Mouse (Mus musculus): ENCODE measurements around the gene Plin5. TPM values are rescaled to one million over a fixed set of nuclear protein-coding genes. Genes with fewer than 3 reads are reported as not detected.

Plin5 gene
- polyA plus RNA-seq (2014; fragmentation: Nextera tagmentation; extraction: Ambion mirVana): 0.34 and 0.86 TPM in 2 replicates

GRCm38 (mm10) chr17:56117251-56117710, at the start of gene Plin5:
Gene Plin5 (minus strand): TSS chr17:56117596.
- 2% methylated on average over 27 of the region's 27 CpGs for WGBS
- TF ChIP-seq CTCF (IDR thresholded peaks at IDR 0.05; ENCODE audit: low read depth): no peak
- peak; percentile 64 for DNase-seq
- Histone ChIP-seq H3K27ac (ENCODE audit: low read depth) (no peak within 1 kb of the TSS), H3K4me2 (peak within 1 kb of the TSS; percentile 53), H3K4me1 (ENCODE audit: insufficient read depth) (no peaks in the 10 kb centered on the region), H3K4me3 (ENCODE audit: low read depth, low read length) (peak within 1 kb of the TSS; percentile 15), H3K27me3 (ENCODE audit: insufficient read depth, low read length) (peaks cover 52% of the 10 kb centered on the region), H3K9ac (no peak within 1 kb of the TSS), H3K36me3 (ENCODE audit: insufficient read depth) (no peaks in the 10 kb centered on the region), H3K9me3 (ENCODE audit: low read depth, low read length) (peaks cover 3% of the 10 kb centered on the region)
- ATAC-seq (ENCODE audit: insufficient read depth): peak; percentile 39; the same call in 1 of the 2 replicates

DNA sequence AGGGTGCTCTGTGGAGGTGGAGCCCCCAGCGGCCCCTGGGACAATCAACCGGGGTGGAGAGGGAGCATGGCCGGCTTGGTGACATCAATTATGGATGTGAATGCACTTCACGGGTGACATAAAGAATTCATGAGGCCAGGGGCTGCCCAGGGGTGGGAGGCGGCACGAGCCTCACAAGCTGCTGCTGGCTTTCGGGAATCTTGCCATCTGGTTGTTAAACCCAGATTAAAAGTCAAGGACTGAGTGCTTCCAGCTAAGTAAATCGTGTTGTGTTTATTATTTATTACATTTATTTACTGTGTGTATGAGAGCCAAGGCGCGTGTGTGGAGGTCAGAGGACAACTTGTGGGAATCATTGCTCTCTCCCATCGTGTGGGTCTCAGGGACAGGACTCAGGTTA, 48.3 kb upstream of the Plin5 start:
- Histone ChIP-seq H3K36me3 (ENCODE audit: insufficient read depth) (no peaks in the 10 kb centered on the region), H3K4me3 (ENCODE audit: low read depth, low read length) (no peak overlapping the region), H3K9me3 (ENCODE audit: low read depth, low read length) (no peaks in the 10 kb centered on the region), H3K9ac (no peak overlapping the region), H3K27me3 (ENCODE audit: insufficient read depth, low read length) (no peaks in the 10 kb centered on the region), H3K27ac (ENCODE audit: low read depth) (no peak overlapping the region), H3K4me2 (no peak overlapping the region), H3K4me1 (ENCODE audit: insufficient read depth) (peaks cover 7% of the 10 kb centered on the region; the same call in 1 of the 2 replicates)
- WGBS: 57% methylated on average over 11 of the region's 11 CpGs
- ATAC-seq (ENCODE audit: insufficient read depth) (no peak), DNase-seq (no peak)
- TF ChIP-seq CTCF (IDR thresholded peaks at IDR 0.05; ENCODE audit: low read depth): no peak

- Histone ChIP-seq H3K27me3 (ENCODE audit: insufficient read depth, low read length) (no peaks in the 10 kb centered on the region), H3K9me3 (ENCODE audit: low read depth, low read length) (no peaks in the 10 kb centered on the region), H3K4me1 (ENCODE audit: insufficient read depth) (peaks cover 7% of the 10 kb centered on the region; the same call in 1 of the 2 replicates), H3K27ac (ENCODE audit: low read depth) (no peak overlapping the region), H3K36me3 (ENCODE audit: insufficient read depth) (no peaks in the 10 kb centered on the region), H3K4me3 (ENCODE audit: low read depth, low read length) (no peak overlapping the region), H3K9ac (no peak overlapping the region), H3K4me2 (no peak overlapping the region)
- WGBS: 67% methylated on average over 3 of the region's 3 CpGs
- ATAC-seq (ENCODE audit: insufficient read depth) (no peak), DNase-seq (no peak)
- no peak for TF ChIP-seq CTCF (IDR thresholded peaks at IDR 0.05; ENCODE audit: low read depth)
Measured at GRCm38 (mm10) chr17:56164510-56164909, 47.1 kb upstream of the Plin5 start.

DNA sequence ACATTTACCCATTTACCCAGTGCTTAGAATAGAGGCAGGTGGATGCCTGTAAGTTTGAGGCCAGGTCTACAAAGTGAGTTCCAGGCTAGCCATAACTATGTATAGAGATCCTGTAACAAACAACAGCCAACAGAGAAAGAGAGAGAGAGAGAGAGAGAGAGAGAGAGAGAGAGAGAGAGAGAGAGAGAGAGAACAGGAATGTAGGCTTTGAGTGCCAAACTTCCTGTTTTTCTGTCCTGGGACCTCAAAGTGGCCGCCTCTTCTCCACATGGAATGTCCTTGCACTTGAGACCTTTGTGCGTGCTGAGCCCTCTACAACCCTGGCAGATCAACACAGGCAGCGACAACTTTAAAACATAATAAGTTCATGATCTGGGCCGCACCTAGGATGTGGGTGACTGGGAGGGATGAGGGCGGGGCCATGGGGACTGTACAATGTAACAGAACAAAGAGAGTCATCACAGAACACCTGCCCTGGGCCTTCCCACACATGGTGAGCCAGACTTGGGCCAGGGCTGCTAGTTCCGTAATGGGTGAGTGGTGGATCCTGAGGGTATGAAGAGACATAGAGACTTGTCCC, 46.2 kb upstream of the Plin5 start:
- Histone ChIP-seq H3K9me3 (ENCODE audit: low read depth, low read length) (no peaks in the 10 kb centered on the region), H3K27ac (ENCODE audit: low read depth) (no peak overlapping the region), H3K4me3 (ENCODE audit: low read depth, low read length) (peak overlapping the region; percentile 44), H3K27me3 (ENCODE audit: insufficient read depth, low read length) (no peaks in the 10 kb centered on the region), H3K9ac (no peak overlapping the region), H3K36me3 (ENCODE audit: insufficient read depth) (no peaks in the 10 kb centered on the region), H3K4me2 (peak overlapping the region; percentile 78), H3K4me1 (ENCODE audit: insufficient read depth) (peaks cover 7% of the 10 kb centered on the region; the same call in 1 of the 2 replicates)
- no peak for TF ChIP-seq CTCF (IDR thresholded peaks at IDR 0.05; ENCODE audit: low read depth)
- WGBS: 72% methylated on average over 6 of the region's 6 CpGs
- no peak for DNase-seq
- ATAC-seq (ENCODE audit: insufficient read depth): no peak

DNA sequence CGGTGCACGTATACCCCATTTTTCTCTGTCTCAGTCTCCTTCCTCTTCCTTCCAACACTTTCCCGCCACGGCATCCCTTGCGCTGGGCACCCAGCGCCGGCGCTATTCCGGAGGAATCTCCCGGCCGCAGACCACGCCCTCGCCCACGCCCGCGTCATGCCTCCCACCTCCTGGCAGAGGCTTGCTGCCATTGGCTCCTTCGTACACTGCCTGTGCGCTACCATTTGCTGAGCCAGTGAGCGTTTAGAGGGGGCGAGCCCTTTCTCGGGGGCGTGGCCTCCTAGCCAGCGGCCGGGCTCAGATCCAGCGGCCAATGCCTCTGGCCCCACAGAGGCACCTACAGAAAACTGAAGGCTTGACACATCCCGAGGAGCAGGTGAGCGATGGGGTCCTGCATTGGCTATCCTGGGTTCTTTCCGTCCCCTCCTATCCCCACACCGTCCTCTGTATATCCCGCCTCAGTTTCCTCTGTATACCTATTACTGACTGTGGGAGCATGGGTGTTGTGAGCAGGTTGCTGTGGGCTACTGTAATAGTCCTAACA, 44.9 kb upstream of the Plin5 start, which contains the start of gene Tnfaip8l1:
Gene Tnfaip8l1, plus strand, starts transcription at position 247 of the 544 bp plus-strand sequence.
- ATAC-seq (ENCODE audit: insufficient read depth) (peak; percentile 98), DNase-seq (peak; percentile 97)
- H3K9ac ChIP-seq: peak within 1 kb of the TSS; percentile 35
- H3K27ac ChIP-seq (ENCODE audit: low read depth): no peak within 1 kb of the TSS; the same call in 1 of the 2 replicates
- peaks cover 7% of the 10 kb centered on the region; the same call in 1 of the 2 replicates for H3K4me1 ChIP-seq (ENCODE audit: insufficient read depth)
- H3K9me3 ChIP-seq (ENCODE audit: low read depth, low read length): no peaks in the 10 kb centered on the region
- no peaks in the 10 kb centered on the region for H3K36me3 ChIP-seq (ENCODE audit: insufficient read depth)
- peak within 1 kb of the TSS; percentile 78 for H3K4me2 ChIP-seq
- no peak for TF ChIP-seq CTCF (IDR thresholded peaks at IDR 0.05; ENCODE audit: low read depth)
- H3K4me3 ChIP-seq (ENCODE audit: low read depth, low read length): peak within 1 kb of the TSS; percentile 44
- H3K27me3 ChIP-seq (ENCODE audit: insufficient read depth, low read length): peaks cover 6% of the 10 kb centered on the region; the same call in 1 of the 2 replicates
- under 1% methylated on average over 30 of the region's 30 CpGs for WGBS

- Histone ChIP-seq H3K4me2 (no peak overlapping the region), H3K27me3 (ENCODE audit: insufficient read depth, low read length) (peaks cover 6% of the 10 kb centered on the region; the same call in 1 of the 2 replicates), H3K9ac (no peak overlapping the region), H3K4me3 (ENCODE audit: low read depth, low read length) (no peak overlapping the region), H3K27ac (ENCODE audit: low read depth) (no peak overlapping the region), H3K9me3 (ENCODE audit: low read depth, low read length) (no peaks in the 10 kb centered on the region), H3K4me1 (ENCODE audit: insufficient read depth) (peaks cover 7% of the 10 kb centered on the region; the same call in 1 of the 2 replicates), H3K36me3 (ENCODE audit: insufficient read depth) (no peaks in the 10 kb centered on the region)
- DNase-seq (peak; percentile 85), ATAC-seq (ENCODE audit: insufficient read depth) (no peak)
- TF ChIP-seq CTCF (IDR thresholded peaks at IDR 0.05; ENCODE audit: low read depth): peak; percentile 91
- 3% methylated on average over 9 of the region's 9 CpGs for WGBS
Measured at GRCm38 (mm10) chr17:56159729-56160128, 42.3 kb upstream of the Plin5 start.

GRCm38 (mm10) chr17:56153643-56154042, 36.2 kb upstream of the Plin5 start:
- 23% methylated on average over 9 of the region's 9 CpGs for WGBS
- no peak overlapping the region for H3K27ac ChIP-seq (ENCODE audit: low read depth)
- no peak overlapping the region for H3K4me3 ChIP-seq (ENCODE audit: low read depth, low read length)
- H3K4me2 ChIP-seq: no peak overlapping the region
- H3K36me3 ChIP-seq (ENCODE audit: insufficient read depth): no peaks in the 10 kb centered on the region
- H3K9me3 ChIP-seq (ENCODE audit: low read depth, low read length): no peaks in the 10 kb centered on the region
- peak; percentile 84 for DNase-seq
- peak; percentile 62 for ATAC-seq (ENCODE audit: insufficient read depth)
- H3K9ac ChIP-seq: no peak overlapping the region
- peaks cover 22% of the 10 kb centered on the region for H3K27me3 ChIP-seq (ENCODE audit: insufficient read depth, low read length)
- 0 out of 2 replicates have a peak, but pooled peaks cover 5% of the 10 kb centered on the region for H3K4me1 ChIP-seq (ENCODE audit: insufficient read depth)
- no peak for TF ChIP-seq CTCF (IDR thresholded peaks at IDR 0.05; ENCODE audit: low read depth)

All from lung, embryonic 14.5 days (tissue).